Mouse (Mus musculus): ENCODE measurements at regions not wholly inside any gene's neighbourhood (a gene's known extent, or its start where the extent isn't known, plus 50 kb on each side); places are given as distances from the start of the nearest gene placed in this dataset.
A peak's percentile ranks its signal among the peaks of the same experiment; 100 is the strongest.
"Not testable (repeated sequence)": the region's sequence is repeated elsewhere in the genome, so short reads cannot be mapped to it uniquely, and the experiment has no call there.

GRCm38 (mm10) chr15:19778651-19779050 is 670.4 kb upstream of the Cdh12 start:
- no peaks in the 10 kb centered on the region for H3K36me3 ChIP-seq (ENCODE audit: control insufficient read depth, insufficient read depth)

GRCm38 (mm10) chr15:19783883-19784282 is 665.2 kb upstream of the Cdh12 start:
- no peak for ATAC-seq (ENCODE audit: low read depth)
- H3K4me1 ChIP-seq (ENCODE audit: control insufficient read depth, low read depth, low read length), result no peaks in the 10 kb centered on the region
- H3K27ac ChIP-seq (ENCODE audit: low read length), result no peak overlapping the region
- WGBS (ENCODE audit: insufficient replicate concordance), result 42% methylated on average over 3 of the region's 3 CpGs
- H3K9ac ChIP-seq (ENCODE audit: low read depth, low read length), result no peak overlapping the region
- no peak overlapping the region for H3K4me3 ChIP-seq (ENCODE audit: low read depth, low read length)
- no peaks in the 10 kb centered on the region for H3K9me3 ChIP-seq (replicated peaks; ENCODE audit: control insufficient read depth, low read length)
- no peaks in the 10 kb centered on the region for H3K27me3 ChIP-seq (ENCODE audit: control insufficient read depth, insufficient read depth, low read depth, low read length)
- H3K36me3 ChIP-seq (ENCODE audit: control insufficient read depth, insufficient read depth), result no peaks in the 10 kb centered on the region
- no peak overlapping the region for H3K4me2 ChIP-seq (ENCODE audit: low read depth, low read length)

More at GRCm38 (mm10) chr15:19778651-19779050, 670.4 kb upstream of the Cdh12 start:
- no peak for ATAC-seq (ENCODE audit: low read depth)
- H3K4me3 ChIP-seq (ENCODE audit: low read depth, low read length), result no peak overlapping the region
- WGBS (ENCODE audit: insufficient replicate concordance), result 30% methylated on average over 1 of the region's 1 CpGs
- H3K9me3 ChIP-seq (replicated peaks; ENCODE audit: control insufficient read depth, low read length), result no peaks in the 10 kb centered on the region
- H3K4me1 ChIP-seq (ENCODE audit: control insufficient read depth, low read depth, low read length), result no peaks in the 10 kb centered on the region
- H3K9ac ChIP-seq (ENCODE audit: low read depth, low read length), result no peak overlapping the region
- no peak overlapping the region for H3K4me2 ChIP-seq (ENCODE audit: low read depth, low read length)
- no peak overlapping the region for H3K27ac ChIP-seq (ENCODE audit: low read length)
- H3K27me3 ChIP-seq (ENCODE audit: control insufficient read depth, insufficient read depth, low read depth, low read length), result no peaks in the 10 kb centered on the region

DNA sequence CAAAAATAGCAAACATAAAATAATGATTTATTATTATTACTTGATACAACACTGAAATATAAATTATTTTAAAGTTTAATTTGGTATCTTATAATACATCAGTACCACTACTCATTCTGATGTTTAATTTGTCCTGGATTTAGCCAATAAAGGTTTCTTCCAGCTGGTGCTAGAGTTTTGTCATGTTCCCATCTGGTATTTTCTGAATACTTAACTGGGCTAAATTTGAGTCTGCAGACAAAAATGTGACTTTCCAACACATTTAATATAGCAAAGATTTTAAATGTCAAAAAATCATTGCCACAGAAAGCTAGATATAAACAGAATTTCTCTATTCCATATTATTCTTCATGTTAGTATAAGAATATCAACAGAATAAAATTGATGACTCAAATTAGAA is 642.1 kb upstream of the Cdh12 start:
- Histone ChIP-seq H3K27ac (ENCODE audit: low read length) (no peak overlapping the region), H3K4me2 (ENCODE audit: low read depth, low read length) (no peak overlapping the region), H3K4me3 (ENCODE audit: low read depth, low read length) (no peak overlapping the region), H3K4me1 (ENCODE audit: control insufficient read depth, low read depth, low read length) (no peaks in the 10 kb centered on the region), H3K9ac (ENCODE audit: low read depth, low read length) (no peak overlapping the region), H3K36me3 (ENCODE audit: control insufficient read depth, insufficient read depth) (no peaks in the 10 kb centered on the region), H3K27me3 (ENCODE audit: control insufficient read depth, insufficient read depth, low read depth, low read length) (no peaks in the 10 kb centered on the region), H3K9me3 (replicated peaks; ENCODE audit: control insufficient read depth, low read length) (no peaks in the 10 kb centered on the region)
- no peak for ATAC-seq (ENCODE audit: low read depth)

- no peak overlapping the region for H3K4me3 ChIP-seq (ENCODE audit: low read depth, low read length)
- H3K9me3 ChIP-seq (replicated peaks; ENCODE audit: control insufficient read depth, low read length), result no peaks in the 10 kb centered on the region
- H3K9ac ChIP-seq (ENCODE audit: low read depth, low read length), result no peak overlapping the region
- 55% methylated on average over 5 of the region's 5 CpGs for WGBS (ENCODE audit: insufficient replicate concordance)
- H3K27ac ChIP-seq (ENCODE audit: low read length), result no peak overlapping the region
- ATAC-seq (ENCODE audit: low read depth), result no peak
- H3K4me2 ChIP-seq (ENCODE audit: low read depth, low read length), result no peak overlapping the region
- H3K4me1 ChIP-seq (ENCODE audit: control insufficient read depth, low read depth, low read length), result no peaks in the 10 kb centered on the region
- H3K27me3 ChIP-seq (ENCODE audit: control insufficient read depth, insufficient read depth, low read depth, low read length), result no peaks in the 10 kb centered on the region
- no peaks in the 10 kb centered on the region for H3K36me3 ChIP-seq (ENCODE audit: control insufficient read depth, insufficient read depth)
Observed at GRCm38 (mm10) chr15:19813647-19814046, 635.4 kb upstream of the Cdh12 start.

- ATAC-seq (ENCODE audit: low read depth), result peak; percentile 30; the same call in 1 of the 2 replicates
- H3K9ac ChIP-seq (ENCODE audit: low read depth, low read length); H3K27ac ChIP-seq (ENCODE audit: low read length); H3K36me3 ChIP-seq (ENCODE audit: control insufficient read depth, insufficient read depth); H3K4me3 ChIP-seq (ENCODE audit: low read depth, low read length); H3K9me3 ChIP-seq (replicated peaks; ENCODE audit: control insufficient read depth, low read length); H3K4me1 ChIP-seq (ENCODE audit: control insufficient read depth, low read depth, low read length); H3K27me3 ChIP-seq (ENCODE audit: control insufficient read depth, insufficient read depth, low read depth, low read length): not testable (repeated sequence)
- H3K4me2 ChIP-seq (ENCODE audit: low read depth, low read length), result 0 out of 2 replicates have a peak overlapping the region, but pooled peaks have one; percentile 6
- WGBS (ENCODE audit: insufficient replicate concordance), result 14% methylated on average over 13 of the region's 13 CpGs
Observed at GRCm38 (mm10) chr15:19856892-19857655, 592.0 kb upstream of the Cdh12 start.

- no peak overlapping the region for H3K9ac ChIP-seq (ENCODE audit: low read depth, low read length)
- H3K36me3 ChIP-seq (ENCODE audit: control insufficient read depth, insufficient read depth), result no peaks in the 10 kb centered on the region
- H3K27ac ChIP-seq (ENCODE audit: low read length), result no peak overlapping the region
- ATAC-seq (ENCODE audit: low read depth), result no peak; the same call in 1 of the 2 replicates
- WGBS (ENCODE audit: insufficient replicate concordance), result 20% methylated on average over 2 of the region's 2 CpGs
- no peaks in the 10 kb centered on the region for H3K9me3 ChIP-seq (replicated peaks; ENCODE audit: control insufficient read depth, low read length)
- 0 out of 2 replicates have a peak overlapping the region, but pooled peaks have one; percentile 6 for H3K4me2 ChIP-seq (ENCODE audit: low read depth, low read length)
- no peaks in the 10 kb centered on the region for H3K27me3 ChIP-seq (ENCODE audit: control insufficient read depth, insufficient read depth, low read depth, low read length)
- H3K4me1 ChIP-seq (ENCODE audit: control insufficient read depth, low read depth, low read length), result no peaks in the 10 kb centered on the region
- no peak overlapping the region for H3K4me3 ChIP-seq (ENCODE audit: low read depth, low read length)
Observed at GRCm38 (mm10) chr15:19857656-19858006, 591.4 kb upstream of the Cdh12 start.

GRCm38 (mm10) chr15:19858668-19859067 is 590.4 kb upstream of the Cdh12 start:
- H3K27me3 ChIP-seq (ENCODE audit: control insufficient read depth, insufficient read depth, low read depth, low read length), result no peaks in the 10 kb centered on the region
- 43% methylated on average over 1 of the region's 1 CpGs for WGBS (ENCODE audit: insufficient replicate concordance)
- ATAC-seq (ENCODE audit: low read depth), result no peak
- no peak overlapping the region for H3K9ac ChIP-seq (ENCODE audit: low read depth, low read length)
- H3K36me3 ChIP-seq (ENCODE audit: control insufficient read depth, insufficient read depth), result no peaks in the 10 kb centered on the region
- no peak overlapping the region for H3K4me2 ChIP-seq (ENCODE audit: low read depth, low read length)
- H3K9me3 ChIP-seq (replicated peaks; ENCODE audit: control insufficient read depth, low read length), result no peaks in the 10 kb centered on the region
- no peak overlapping the region for H3K4me3 ChIP-seq (ENCODE audit: low read depth, low read length)
- no peak overlapping the region for H3K27ac ChIP-seq (ENCODE audit: low read length)
- no peaks in the 10 kb centered on the region for H3K4me1 ChIP-seq (ENCODE audit: control insufficient read depth, low read depth, low read length)

DNA sequence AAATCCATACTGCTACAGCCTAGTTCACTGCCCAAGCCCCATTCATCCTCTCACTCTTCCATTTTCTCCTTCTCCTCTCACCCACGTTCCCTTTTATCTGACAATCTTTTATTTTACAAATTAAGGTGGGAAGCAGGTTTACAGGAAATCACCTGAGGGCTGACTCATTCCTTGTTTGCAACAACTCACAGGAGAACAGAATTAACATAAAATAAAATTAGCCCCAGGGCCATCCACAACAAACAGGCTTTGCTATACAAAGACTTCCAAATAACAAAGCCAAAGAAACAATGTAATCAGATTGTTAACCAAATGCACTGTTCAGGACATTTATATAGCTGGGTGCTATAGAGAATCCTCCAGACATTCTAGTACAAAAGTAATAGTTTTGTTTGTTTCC is 585.1 kb upstream of the Cdh12 start:
- H3K4me2 ChIP-seq (ENCODE audit: low read depth, low read length), result no peak overlapping the region
- no peak overlapping the region for H3K4me3 ChIP-seq (ENCODE audit: low read depth, low read length)
- no peaks in the 10 kb centered on the region for H3K9me3 ChIP-seq (replicated peaks; ENCODE audit: control insufficient read depth, low read length)
- no peaks in the 10 kb centered on the region for H3K4me1 ChIP-seq (ENCODE audit: control insufficient read depth, low read depth, low read length)
- H3K27ac ChIP-seq (ENCODE audit: low read length), result no peak overlapping the region
- no peak for ATAC-seq (ENCODE audit: low read depth)
- 30% methylated on average over 1 of the region's 1 CpGs for WGBS (ENCODE audit: insufficient replicate concordance)
- H3K36me3 ChIP-seq (ENCODE audit: control insufficient read depth, insufficient read depth), result no peaks in the 10 kb centered on the region
- no peak overlapping the region for H3K9ac ChIP-seq (ENCODE audit: low read depth, low read length)
- H3K27me3 ChIP-seq (ENCODE audit: control insufficient read depth, insufficient read depth, low read depth, low read length), result no peaks in the 10 kb centered on the region

DNA sequence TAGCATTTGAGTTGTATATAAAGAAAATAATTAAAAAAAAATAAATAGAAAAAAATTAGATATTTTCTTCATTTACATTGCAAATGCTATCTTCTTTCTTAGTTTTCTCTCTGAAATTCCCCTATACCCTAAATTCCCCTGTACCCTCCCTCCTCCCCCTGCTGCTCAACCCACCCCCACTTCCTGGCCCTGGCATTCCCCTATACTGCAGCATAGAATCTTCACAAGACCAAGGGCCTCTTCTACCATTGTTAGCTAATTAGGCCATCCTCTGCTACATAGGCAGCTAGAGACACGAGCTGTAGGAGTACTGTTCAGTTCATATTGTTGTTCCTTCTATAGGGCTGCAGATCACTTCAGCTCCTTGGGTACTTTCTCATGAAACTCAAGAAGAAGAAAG is 582.5 kb upstream of the Cdh12 start:
- no peaks in the 10 kb centered on the region for H3K9me3 ChIP-seq (replicated peaks; ENCODE audit: control insufficient read depth, low read length)
- no peak for ATAC-seq (ENCODE audit: low read depth)
- no peak overlapping the region for H3K4me3 ChIP-seq (ENCODE audit: low read depth, low read length)
- H3K9ac ChIP-seq (ENCODE audit: low read depth, low read length), result no peak overlapping the region
- no peaks in the 10 kb centered on the region for H3K36me3 ChIP-seq (ENCODE audit: control insufficient read depth, insufficient read depth)
- no peak overlapping the region for H3K4me2 ChIP-seq (ENCODE audit: low read depth, low read length)
- no peaks in the 10 kb centered on the region for H3K4me1 ChIP-seq (ENCODE audit: control insufficient read depth, low read depth, low read length)
- H3K27me3 ChIP-seq (ENCODE audit: control insufficient read depth, insufficient read depth, low read depth, low read length), result no peaks in the 10 kb centered on the region
- no peak overlapping the region for H3K27ac ChIP-seq (ENCODE audit: low read length)
- 36% methylated on average over 1 of the region's 1 CpGs for WGBS (ENCODE audit: insufficient replicate concordance)

Data from liver, embryonic 16.5 days (tissue).